Mouse (Mus musculus): ENCODE measurements at regions not wholly inside any gene's neighbourhood (a gene's known extent, or its start where the extent isn't known, plus 50 kb on each side); places are given as distances from the start of the nearest gene placed in this dataset.
"Not testable (repeated sequence)": the region's sequence is repeated elsewhere in the genome, so short reads cannot be mapped to it uniquely, and the experiment has no call there.

DNA sequence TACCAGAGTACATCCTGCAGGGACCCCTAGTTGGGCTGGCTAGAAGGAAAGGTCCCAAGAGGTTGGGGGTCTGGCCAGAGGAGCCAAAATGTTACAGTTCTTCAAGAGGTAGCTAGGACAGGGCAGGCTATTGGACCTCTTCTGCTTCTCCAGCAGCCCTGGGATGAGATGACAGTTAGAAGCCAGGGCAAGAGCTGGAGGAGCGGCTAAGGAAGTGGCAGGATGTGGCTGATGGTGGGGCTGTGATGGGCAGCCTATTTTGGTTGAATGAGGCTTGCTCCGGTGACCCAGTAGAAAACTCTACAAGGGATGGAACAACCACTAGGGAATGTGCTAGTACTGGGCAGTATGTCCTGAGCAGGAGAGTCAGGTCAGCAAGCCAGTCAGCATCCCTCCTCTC is 82.8 kb downstream of the Ddx11 start:
- DNase-seq, result no peak

DNA sequence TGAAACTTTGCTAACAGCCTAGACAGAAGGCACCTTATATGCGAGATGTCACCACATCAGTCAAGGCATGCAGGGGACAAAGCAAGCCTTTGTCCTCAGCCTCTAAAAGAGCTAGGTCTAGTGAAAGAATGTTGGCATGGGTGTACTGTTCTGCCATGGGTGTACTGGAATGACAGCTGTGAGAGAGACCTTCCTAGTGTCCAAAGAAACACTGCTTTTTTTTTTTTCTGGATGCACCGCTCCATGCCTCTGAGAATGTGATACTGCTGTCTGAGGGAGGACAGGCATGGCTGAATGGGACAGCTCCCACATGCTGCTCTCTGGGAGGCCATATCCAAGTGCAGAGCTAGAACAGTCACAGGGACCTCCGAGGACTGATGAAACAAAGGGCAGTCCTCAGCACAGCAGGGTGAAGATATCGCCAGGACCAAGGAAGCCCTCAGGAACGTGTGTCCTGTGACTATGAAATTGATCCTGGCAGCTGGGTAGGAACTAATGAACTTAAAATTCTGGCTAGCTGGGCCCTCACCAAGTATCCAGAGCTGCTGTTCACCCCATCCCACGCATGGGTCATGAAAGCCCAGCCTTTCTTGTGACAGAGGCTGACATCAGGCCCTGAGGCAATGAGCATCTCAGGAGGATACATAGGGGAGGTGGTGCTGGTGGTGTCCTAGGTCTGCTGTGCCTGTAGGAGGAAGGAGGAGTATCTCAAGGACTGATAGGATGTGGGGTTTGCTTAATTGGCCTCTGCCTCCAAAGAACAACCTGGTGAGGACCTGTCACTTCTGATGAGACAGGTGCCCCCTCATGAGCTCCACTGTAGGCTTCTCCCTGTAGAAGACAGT is 84.6 kb downstream of the Ddx11 start:
- not testable (repeated sequence) for DNase-seq

DNA sequence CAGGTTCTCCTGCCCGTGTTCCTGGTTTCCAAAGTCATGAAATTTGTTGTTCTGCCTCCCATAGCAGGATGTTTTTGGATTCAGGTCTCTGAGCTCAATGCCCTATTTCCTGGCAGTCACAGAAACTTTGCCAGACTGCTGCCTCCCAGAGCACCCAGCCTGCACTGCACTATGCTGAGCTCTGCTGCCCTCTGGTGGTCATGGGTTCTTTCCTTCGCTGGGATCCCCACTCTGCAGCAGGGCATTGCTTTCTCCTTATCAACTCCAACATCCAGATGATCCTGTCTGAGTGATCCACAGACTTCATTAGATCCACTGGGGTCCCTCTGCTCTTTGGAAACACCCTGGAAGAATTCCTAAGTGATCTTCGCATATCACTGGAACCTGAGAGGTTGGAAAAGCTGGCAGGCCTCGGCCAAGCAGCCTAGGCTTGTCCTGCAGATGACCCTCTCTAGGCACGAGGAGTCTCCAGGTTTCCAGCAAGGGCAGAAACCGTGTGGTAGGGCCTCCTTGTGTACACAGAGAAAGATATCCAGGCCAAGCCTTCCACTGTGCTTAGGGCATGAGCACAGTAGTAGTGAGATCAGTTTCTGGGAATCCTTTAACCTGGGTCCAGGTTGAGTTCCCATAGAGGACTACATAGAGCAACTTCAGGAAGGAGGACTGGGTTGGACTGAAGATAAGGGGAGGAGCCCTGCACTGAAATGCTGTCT is 85.6 kb downstream of the Ddx11 start:
- DNase-seq, result not testable (repeated sequence)

DNA sequence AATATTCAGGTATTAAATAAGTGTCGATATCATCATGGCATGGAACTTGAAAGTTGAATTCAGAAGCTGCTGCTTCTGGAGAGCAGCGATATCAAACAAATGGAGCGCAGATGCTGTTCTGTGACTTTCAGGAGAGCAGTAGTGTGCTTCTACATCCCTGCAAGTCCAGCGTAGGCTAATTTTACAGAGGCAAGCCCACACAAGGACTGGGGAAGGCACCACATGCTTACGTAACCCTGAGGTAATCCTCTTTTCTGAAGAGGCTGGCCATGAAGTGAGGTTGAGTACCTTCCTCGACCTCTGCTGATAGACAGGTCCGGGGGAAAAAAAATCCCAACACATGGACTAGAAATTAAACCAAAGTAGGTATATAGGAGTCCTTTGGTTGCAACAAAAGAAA is 88.2 kb downstream of the Ddx11 start:
- DNase-seq, result no peak

DNA sequence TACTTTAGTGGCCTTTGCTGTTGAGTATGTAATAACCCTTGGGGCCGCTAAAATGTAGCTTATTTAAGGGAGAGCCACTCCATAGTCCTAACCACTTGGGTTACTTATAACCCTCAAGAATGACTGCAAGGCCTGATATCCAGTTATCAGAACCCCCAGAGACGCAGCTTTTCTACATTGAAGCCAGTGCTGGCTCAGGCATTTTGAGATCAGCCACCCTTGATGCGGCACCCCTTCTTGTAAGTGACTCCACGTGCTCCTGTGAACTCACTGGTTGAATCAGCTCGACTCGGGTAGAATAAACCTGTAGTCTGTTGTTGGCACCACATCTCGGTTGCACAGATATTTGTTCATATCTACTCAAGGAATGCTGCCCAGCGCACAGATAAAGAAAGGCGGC is 89.3 kb downstream of the Ddx11 start:
- no peak for DNase-seq

DNA sequence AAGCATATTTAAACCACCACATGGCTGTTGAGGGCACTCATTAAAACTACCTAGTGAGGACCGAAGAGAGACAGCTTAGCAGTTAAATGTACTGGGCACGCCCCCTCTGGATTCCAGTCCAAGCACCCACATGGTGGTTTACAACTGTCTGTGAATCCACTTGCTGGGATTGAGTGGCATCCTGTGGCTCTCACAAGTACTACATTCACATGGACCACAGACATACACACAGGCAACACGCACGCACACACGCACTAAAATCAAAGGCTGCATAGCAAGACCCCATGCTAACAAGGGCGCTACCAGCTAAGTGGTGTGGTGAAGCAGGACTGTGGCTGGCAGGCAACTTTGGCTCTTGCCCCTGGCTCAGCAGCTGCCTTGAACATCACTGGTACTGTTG is 95.0 kb downstream of the Ddx11 start:
- no peak for DNase-seq

DNA sequence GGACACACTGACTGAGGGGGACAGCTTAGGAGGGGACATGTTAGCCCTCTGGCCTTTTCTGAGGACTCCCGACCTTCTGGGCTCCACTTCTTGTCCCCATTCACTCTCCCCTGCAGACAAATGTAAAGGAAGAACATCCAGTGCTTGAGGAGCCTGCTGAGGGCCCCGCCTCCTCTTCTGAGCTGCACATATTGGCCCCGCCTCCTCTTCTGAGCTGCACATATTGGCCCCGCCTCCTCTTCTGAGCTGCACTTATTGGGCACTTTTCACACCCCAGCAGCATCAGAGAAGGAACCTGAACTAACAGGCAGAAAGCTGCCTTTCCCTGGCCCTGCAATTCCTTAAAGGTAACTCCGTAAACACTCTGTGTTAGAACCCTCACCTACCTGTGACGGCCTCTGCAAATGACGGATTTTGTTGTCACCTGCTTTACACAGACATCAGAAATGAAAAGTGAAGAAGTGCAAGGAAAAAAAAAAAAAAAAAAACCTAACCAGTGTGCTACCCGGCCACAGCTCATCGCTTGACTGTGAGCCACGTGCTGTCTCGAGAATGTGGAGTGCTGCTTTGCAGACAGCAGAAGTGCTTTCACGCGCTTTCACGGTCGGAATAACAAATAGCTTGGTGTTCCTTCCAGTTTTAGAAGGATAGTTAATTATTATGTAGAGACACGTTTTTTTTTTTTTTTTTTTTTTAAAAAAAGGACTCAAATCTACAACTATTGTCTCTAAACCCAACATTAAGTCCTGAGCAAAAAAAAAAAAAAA is 96.5 kb downstream of the Ddx11 start:
- DNase-seq, result no peak

DNA sequence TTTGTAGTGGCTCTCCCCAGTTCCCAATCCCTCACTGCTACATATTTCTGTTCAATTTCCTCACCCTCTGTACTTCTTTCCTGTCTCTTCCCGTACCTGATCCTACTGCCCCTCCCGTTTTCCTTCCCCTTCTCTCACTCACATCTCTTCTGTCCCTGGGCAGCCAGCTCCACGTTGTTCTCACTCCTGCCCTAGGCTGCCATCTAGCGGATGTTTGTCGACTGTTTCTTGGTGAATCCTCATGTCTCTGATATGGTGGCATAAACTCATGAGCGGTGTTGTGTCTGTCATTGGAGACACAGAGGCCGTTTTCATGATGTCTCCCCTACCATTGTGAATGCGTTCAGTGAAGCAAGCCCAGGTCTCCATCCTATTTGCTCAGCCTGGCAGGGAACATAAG is 97.9 kb downstream of the Ddx11 start:
- peak; percentile 29 to 78 for DNase-seq

DNA sequence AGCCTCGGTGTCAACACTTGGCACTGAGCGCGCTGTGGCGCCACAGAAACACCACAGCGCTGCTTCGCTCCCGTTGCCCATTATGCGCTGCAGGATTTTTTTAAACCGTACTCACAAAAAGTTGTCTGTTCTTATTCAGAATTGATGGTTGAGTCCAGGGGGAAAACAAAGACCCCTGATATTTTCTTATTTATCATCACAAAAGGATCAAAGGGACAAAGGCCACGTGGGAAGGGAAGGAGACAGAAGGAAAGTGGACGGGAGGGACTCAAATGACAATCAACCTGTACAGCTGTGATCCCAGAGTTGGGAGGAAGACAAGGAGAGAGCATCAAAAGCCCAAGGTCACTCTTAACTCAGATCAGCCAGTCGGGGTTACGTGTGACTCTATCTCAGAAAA is 100.4 kb downstream of the Ddx11 start:
- DNase-seq, result no peak

DNA sequence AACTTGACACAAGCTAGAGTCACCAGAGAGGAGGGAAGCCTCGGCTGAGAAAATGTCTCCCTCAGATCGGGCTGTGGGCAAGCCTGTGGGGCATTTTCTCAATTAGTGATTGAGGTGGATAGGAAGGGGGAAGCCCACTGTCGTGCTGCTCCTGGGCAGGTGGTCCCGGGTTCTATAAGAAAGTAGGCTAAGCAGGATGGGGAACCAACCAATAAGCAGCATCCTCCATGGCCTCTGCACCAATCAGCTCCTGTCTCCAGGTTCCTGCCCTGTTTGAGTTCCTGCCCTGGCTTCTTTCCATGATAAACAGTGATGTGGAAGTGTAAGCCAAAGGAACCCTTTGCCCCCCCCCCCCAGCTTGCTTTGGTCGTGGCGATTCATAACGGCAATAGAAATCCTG is 100.9 kb downstream of the Ddx11 start:
- DNase-seq, result no peak

DNA sequence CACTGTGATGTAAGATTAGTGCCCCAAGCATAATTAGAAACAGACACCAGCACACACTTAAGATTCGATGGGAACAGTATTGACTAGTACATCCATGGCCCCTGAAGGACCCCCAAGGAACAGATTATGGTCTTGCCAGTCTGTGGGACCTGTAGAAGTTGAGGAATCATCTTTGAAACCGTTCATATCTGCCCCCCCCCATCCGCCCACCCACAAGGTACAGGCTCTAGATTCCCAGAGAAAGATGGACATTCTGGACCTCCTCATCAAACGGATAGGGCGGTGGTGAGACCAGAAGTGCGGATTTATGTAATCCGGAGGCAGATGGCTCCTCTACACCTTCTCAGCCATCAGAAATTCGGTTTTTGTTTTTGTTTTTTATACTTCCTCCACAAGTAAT is 109.1 kb downstream of the Ddx11 start:
- no peak for DNase-seq

DNA sequence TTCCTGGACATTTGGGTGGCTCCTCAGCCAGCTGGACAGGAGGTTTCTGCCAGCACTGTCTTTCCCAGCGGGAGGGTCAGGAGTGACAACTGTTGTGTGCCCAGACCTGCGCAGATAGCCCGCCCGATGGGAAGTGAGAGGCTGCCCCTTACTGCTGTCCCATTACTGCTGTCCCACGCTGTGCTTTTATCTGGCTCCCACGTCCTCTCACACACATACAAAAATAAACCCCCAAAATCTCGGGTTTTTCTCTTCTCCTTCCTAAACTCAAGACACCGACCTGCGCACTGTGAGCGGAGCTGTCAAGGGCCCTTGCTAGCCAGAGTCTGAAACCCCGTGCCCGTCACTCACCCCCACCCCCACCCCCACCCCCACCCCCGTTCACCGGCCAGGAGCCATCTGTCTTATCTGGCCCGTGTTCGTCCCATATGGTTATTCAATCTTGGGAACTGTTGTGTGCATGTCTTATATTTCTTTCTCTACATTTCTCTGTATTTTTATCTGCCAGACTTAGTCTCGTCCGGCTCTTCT is 109.6 kb downstream of the Ddx11 start:
- peak in 1 of 2 experiments; percentile 19 for DNase-seq

DNA sequence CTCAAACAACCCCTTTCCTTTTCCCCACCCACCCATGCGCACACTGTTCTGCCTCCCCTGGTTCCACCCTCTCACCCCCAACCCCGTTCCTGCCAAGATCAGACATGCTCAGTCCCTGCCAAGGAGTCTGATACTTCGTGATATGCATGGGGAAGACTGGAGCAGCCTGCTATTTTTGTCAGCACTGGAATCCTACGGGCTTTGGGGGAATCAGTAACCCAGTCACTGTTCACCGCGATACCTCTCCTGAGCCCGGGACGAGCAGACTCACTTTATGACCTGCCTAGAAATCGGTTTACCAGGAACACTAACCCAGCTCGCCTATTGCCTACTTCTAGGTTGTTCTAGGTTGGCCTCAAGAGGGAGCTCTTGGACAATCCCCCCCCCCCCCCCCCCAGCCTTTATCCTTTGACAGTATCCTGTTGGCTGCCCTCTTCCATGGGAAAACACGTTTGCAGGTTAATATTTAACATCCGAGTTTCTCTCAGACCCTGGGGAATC is 110.2 kb downstream of the Ddx11 start:
- DNase-seq, result peak; percentile 18 to 41

DNA sequence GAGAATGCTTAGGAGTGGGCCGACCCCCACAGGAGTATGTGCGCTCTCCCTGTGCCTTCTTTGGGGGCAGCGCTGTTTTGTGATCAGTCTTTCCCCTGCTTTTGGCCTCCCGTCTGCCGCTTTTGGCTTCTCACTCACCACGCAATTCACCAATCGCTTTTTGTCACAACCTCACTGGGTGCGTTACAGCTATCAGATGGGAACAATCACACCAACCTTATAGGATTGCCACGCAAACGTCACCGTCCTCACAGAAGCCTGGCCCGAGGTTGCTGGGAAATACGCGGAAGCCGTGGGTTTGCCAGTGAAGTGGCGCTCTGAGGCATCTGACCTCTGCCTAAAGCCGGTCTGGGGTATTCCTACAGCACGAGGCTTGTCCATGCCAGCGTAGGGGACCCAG is 111.1 kb downstream of the Ddx11 start:
- no peak for DNase-seq

DNA sequence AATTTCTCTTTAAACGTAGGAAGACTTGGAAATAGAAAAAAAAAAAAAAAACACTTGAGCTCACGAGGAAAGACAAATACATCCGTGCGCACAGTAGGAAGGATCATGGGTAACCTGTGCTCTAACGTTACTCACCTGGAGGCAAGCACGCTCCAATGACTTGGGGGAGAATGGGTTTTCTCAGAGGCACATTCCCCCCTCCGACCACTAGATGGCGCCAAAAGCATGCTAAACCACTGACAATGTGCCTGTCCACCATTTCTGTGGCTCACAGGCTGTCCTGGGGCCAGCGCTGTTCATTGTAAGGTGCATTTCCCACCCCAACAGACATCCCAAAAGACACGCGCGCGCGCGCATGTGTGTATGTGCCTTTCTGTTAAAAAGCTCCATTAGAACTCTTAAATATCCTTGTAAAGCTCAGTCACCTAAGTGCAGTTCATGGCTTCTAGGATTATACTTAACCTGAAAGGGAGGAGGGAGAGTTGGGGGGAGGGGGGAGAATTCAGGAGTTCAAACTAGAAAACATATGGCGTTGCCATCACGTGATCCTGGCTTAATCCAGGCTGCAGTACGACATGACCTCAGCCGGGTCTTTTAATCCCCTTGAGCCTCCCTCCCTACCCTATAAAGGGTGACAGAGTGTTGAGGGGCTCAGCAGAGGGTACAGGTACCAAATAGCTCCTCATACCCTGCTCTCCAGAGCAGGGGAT is 111.9 kb downstream of the Ddx11 start:
- peak; percentile 75 to 92 for DNase-seq

DNA sequence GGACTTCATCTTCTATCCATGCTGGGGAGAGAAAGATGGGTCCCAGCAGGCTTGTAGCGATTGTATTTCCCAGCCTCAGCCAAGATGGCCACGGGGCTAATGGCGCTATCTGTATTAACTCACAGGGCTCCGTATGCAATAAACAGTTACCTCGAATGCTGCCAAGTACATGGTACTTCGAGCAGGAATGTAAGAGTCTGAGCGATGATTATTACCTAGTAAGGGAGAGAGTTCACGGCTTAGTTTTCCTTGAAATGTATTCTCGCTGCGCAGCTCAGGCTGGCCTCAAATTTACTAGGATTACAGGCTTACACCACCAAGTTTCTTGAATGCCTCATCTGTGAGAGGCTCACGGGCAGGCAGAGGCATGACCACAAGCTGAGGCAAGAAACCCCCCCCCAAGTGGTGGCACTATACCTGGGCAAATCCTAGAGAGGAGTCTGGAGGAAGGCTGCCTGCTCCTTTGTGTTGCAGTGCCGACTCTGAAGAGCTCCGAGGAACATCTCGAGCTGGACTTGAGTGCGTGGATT is 112.6 kb downstream of the Ddx11 start:
- no peak for DNase-seq

DNA sequence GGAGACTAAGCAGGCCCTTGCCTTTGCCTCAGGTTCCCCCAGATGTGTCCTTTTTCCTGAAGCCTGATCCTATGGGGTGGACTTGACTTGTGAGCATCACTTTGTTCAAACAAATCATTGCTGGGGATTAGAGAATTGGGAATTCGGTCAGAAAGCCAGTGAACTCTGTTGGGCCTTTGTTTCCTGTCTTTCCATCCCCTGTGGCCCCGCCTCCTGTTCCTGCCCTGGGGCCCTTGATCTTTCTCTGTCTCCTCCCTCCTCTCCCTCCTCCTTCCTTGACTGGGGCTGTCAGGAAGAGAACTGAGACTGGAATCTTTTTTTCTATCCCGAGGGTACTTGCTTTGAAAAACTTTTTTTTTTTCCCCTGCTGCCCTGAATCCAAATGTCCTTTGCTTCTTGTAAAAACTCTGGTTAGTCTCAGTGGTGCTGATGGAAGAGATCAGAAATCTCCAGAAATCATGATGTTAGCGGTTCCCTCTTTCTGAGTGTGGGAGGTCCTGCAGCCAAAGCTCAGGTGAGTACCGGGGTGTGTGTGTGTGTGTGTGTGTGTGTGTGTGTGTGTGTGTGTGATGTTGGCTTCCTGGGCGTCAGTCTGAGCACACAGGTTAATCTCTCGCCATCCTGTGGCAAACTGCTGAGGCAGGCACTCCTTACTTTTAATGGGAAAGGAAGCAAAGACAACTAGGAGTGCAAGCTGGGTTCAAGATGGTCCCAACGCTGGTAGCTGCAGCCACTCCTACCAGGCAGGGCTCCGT is 118.7 kb downstream of the Ddx11 start:
- DNase-seq, result peak; percentile 32 to 57

DNA sequence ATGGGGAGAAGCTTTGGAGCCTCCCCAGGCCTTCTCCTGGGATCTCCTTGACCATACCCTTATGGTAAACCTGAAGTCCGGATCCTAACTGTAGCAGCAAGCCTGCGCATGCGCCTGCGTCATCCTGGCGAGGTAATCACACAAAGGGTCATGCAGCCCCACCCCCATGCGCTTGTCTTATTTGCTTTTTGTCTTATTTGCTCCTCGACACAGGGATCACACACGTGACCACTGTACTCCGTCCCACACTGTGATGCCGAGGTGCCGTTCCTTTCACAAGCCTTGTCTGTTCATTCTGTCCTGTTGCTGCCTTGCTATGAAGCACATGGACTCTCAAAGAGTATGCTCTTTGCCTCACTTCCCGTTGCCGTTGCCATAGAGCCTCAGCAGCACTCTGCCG is 120.9 kb downstream of the Ddx11 start:
- DNase-seq, result no peak

DNA sequence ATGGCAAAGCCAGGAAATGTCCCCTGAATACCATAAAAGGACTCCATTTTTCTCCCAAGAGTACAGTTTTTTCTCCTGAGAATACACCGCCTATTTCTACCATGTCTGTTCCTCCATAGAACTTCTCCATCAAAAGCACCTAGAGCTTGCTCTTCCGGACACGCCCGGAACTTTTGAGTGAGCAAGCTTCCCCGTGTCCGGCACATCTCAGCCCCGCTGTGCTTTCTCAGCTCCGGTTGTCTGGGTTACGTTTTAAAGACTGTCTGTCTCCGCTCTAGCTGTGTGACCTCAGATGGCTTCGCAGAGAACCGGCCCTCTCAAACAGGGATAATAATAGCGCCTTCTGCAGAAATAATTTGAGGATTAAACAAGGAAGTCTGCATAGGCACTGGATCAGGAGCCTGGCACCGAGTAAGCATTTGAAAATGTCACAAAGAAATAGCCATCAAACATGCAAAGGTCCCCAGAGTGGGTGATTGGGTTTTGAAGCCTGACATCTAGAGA is 122.8 kb downstream of the Ddx11 start:
- DNase-seq, result peak; percentile 13 to 27

DNA sequence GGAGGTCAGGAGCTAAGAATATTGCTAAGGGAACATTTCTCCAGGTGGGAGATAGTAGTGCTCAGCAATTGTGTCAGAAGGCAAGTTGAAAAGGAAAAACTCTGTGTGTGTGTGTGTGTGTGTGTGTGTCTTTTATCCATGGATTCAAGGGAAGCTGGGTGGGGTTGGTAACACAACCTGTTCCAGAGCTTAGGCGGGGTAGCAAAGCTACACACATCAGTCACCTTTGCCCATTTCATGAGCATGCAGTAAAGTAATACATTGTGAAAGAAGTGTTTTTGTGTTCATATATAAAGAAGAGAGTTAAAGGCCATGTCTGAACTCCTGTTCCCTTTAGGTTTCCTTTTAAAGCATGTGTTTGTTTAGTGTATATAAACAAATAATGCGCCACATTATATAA is 128.2 kb downstream of the Ddx11 start:
- no peak for DNase-seq

DNA sequence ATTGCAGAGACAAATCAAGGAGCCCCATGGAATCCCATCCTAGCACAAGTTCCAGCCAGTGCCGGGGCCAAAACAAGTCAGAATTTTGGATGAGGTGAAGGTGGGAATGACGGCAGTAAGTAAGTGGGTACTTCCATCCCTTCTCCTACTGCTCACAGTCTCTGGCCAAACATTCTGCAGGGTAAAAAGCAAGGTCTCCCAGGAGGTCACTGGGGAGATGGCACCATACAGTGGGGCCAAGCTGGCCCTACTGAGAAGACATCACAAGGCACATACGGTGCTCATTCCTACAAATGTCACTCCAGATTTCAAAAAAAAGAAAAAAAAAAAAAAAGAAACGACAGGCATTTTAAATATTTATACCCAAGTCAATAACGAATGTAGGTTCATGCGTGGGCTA is 129.6 kb downstream of the Ddx11 start:
- no peak for DNase-seq

All from heart, adult 18-20 months (tissue).